Mouse (Mus musculus) brain, embryonic 14.5 days (tissue): ENCODE results near the gene Zfhx3. TPM values are rescaled to one million over a fixed set of nuclear protein-coding genes. Genes with fewer than 3 reads are reported as not detected.

Experiments used
- DNase-seq: peaks from one replicate; pipeline ENCODE4 v3.0.0-alpha.2; 2011; ENCODE audit warnings: low read depth
- CTCF ChIP-seq: fragments of 200-500 bp; IDR thresholded peaks from 2 replicates; pipeline ENCODE4 v1.5.1; 2012; ENCODE audit warnings: inconsistent platforms, mild to moderate bottlenecking, moderate library complexity, borderline replicate concordance; ENCODE audit not compliant: insufficient read depth, insufficient read length; ENCODE audit errors: extremely low read depth
- POLR2A ChIP-seq: fragments of 200-500 bp; IDR thresholded peaks from 2 replicates; pipeline ENCODE4 v1.6.1; 2012; ENCODE audit warnings: mild to moderate bottlenecking, inconsistent platforms, borderline replicate concordance; ENCODE audit not compliant: poor library complexity, insufficient read depth, insufficient read length, severe bottlenecking; ENCODE audit errors: extremely low read depth
- polyA plus RNA-seq: library from polyadenylated mRNA; depleted of rRNA; stranded (reverse); fragments of >200 nt; gene quantifications from 2 replicates; pipeline ENCODE4 v1.2.3, GENCODE M21; 2012

The Zfhx3 gene
- polyA plus RNA-seq, 1 experiment: 31.3 TPM

DNA sequence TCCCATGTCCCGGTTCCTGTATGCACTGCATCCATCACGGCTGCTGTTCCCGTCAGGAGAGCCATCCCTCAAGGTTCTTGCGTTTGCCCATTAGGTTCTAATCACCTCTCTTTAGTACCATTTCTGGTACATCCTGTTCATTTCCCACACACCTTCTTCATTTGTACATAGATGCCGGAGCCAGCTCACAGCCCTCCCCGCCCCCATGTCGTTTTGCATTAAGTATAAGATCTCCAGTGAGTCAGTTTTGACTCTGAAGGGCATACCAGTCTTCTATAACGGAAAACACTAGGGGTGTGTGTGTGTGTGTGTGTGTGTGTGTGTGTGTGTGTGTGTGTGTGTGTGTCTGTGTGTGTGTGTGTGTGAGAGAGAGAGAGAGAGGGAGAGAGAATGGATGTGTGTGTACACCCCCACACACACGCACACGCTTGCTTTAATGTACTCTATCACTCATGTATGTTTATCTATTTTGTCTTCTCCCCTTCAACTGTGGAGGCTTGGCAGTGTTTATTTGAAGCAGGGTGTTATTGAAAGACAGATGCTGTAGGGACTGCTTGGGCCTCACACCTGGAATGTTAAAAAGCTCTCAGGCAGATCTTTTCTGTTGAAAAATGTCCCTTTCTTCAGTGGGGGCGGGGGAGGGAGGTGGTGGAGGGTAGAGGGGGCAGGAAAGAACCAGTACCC, 962.0 kb downstream of the Zfhx3 start:
- no peak for TF ChIP-seq POLR2A
- TF ChIP-seq CTCF: no peak
- DNase-seq: no peak

DNA sequence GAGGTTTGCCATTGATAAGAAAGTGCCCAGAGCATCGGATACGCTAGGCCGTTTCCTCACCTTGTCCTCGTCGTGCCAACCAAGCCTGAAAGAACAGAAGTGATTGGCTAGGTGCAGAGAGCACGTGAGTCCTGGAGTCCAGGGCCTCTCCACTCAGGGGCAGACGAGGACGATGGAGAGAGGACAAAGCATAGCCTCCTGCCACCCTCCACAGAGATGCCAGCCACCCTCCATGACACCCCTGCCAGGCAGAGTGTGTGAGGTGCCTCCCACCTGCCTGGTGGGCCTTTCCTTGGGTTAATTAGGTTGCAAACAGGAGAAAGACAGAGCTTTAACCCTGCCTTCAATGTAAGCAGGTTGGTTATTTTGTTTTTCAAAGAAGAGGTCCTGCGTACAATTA, 965.6 kb downstream of the Zfhx3 start:
- DNase-seq: no peak
- no peak for TF ChIP-seq POLR2A
- TF ChIP-seq CTCF: no peak

DNA sequence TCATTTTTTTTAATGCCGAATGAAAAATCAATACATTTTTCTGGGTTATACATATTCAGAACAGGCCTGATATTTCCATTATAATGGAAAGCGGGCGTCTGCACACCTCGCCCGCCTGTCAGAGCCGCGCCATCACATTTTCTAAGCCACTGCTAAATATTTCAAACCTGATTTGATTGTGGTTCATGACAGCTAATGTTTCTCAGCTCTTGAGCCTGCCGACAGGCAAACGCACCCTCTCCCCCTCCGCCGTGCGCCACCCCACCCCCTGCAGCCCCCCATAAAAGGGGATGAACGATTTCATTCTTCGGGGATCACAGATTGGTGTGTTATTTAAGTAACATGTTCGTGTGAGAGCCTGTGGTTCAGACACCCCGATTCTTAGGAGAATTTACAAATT, 966.1 kb downstream of the Zfhx3 start:
- TF ChIP-seq POLR2A (no peak), CTCF (no peak)

DNA sequence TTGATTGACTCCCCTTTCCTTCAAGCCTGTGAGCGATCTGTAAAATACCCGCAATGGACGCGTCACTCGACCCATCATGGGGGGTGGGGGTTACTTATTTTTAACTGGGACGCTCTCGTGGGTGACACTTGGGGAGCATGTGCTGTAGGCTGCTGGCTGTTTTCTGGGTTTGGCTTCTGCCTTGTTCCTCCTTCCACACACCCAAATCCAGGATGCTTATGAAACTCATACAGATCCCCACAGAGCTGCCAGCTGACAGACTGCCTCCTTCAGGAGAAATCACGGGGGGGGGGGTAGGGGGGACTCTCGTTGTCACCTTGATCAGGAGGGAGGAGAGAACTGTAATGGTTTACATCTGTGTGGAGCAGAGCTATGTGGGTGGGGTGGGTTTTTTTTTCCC, 966.6 kb downstream of the Zfhx3 start:
- peak; percentile 64 for DNase-seq
- TF ChIP-seq POLR2A (no peak), CTCF (no peak)

More for the DNA sequence above, 966.1 kb downstream of the Zfhx3 start:
- DNase-seq: peak; percentile 75

DNA sequence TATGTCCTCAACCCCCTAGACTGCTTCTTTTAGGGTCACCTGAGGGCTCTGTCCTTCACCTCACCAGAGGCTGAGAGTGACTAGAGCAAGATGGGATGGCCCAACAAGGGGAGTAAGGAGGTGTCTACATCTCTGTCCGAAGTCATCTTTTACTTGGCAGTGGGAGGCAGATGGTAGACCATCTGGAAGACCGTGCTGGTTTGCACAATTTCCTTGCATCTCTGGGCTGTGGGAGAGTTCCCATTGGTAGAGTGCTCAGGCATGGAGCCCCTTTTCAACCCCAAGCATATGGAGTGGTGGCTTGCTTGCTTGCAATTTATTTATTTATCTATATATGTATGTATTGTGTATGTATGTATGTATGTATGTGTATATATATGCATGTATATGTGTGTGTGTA, 967.0 kb downstream of the Zfhx3 start:
- TF ChIP-seq POLR2A (no peak), CTCF (no peak)
- peak; percentile 81 for DNase-seq

DNA sequence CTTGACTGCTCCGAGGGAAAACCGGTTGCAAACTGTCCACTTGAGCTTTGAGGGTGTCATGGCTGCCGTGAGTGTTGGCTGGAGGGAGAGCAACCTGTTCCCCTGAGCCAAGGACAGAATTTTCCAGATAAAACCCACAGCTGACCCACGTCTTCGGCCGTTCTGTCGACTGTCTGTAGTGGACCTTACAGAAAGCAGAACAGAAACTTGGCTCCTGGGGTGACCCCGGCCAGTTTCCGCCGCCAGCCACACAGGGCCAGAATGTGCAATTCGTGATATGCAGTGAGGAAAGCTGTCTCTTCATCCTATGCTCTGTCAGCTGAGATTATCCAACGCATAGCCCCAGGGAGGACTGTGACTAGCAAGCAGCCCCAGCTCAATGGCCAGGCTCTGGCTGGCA, 968.4 kb downstream of the Zfhx3 start:
- TF ChIP-seq CTCF (no peak), POLR2A (no peak)
- DNase-seq: no peak

DNA sequence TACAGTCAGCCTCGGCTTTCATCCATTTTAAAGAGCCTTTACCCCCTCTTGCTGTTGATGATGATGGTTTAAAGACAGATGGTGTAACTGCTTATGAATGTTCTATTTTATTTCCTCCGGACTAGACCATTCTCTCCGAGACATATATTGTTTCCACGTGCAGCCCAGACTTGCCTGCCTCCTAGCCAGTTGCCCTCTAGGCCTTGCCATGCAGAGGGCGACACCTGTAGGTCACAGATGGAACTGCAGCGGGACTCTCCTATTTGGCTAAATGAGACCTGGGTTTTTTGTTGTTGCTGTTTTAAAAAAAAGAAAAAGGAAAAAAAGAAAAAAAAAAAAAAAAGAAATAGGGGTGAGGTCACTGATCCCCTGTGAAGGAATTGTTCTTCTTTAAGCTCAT, 969.1 kb downstream of the Zfhx3 start:
- TF ChIP-seq POLR2A (no peak), CTCF (peak; percentile 99)
- DNase-seq: peak; percentile 87

DNA sequence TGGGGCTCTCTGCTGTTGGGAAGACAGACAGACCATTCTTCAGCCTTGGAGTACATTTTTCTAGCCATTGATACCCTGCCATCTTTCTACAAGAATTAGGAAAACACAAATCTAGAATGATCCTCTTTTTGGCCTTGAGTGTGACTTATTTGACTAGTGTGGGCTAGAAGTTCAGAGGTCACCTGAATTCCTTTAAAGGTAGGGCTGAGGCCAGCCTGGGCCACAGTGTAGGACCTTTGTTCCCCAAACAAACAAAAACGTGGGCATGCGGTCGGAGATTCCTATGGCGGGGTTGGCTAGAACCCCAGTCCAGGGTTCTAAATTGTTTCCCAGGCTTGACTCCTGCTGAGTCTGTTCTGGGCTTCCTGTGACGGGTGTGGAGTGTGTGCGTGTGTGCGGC, 970.6 kb downstream of the Zfhx3 start:
- TF ChIP-seq POLR2A (no peak), CTCF (no peak)

DNA sequence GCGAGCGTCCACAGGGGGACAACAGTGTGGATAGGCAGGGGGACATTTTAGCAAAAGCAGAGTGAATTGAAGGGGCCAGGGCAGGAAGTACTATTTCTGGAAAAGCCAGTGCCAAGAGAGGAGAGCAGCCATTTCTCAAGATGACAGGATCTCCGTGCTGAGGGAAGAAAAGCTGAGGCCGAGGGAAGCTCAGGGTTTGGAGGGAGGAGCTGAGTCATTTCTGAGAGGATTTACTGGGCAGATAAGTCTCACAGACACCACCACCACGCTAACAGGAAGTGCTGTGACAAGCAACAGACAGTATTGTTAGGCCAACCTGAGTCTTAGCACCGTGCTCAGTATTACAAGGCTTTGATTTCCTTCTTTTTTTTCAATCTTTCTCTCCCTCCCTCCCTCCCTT, 973.0 kb downstream of the Zfhx3 start:
- no peak for TF ChIP-seq POLR2A
- no peak for DNase-seq

More for the DNA sequence above, 970.6 kb downstream of the Zfhx3 start:
- no peak for DNase-seq

DNA sequence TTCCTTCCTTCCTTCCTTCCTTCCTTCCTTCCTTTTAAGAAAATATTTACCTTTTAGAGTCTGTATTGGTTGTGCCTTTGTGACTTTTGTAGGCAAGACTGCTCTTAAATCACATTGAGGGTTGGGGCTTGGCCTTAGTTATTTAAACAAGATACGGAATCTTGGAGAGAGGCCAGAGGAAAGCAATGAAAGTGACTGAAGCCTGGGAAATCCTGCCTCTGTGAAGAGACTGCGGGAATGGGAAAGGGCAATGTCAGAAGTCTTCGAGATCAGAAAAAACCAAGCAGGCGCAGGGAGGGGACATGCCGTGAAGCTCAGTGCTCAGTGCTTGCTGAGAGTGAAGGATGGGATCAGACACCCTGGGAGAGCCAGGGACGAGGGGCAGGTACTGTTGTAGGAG, 973.4 kb downstream of the Zfhx3 start:
- peak; percentile 53 for DNase-seq

DNA sequence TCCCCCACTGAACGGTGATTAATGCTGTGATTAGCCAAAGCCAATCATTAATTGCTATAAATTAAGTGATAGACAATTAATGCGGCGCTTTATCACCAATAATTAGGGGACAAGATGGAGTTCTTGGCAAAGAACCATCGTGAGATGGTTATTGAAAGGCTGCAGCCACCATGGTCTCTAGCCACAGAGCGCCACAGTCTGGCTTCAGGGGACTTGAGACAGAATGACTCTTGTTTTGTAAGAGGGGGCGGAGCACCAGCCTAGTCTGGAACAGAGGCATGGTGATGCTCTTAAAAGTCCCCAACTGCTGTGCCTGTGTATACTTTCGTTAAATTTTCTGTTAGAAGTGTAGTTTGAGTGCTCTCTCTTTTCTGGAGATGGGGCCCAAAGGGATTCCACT, 977.7 kb downstream of the Zfhx3 start:
- TF ChIP-seq POLR2A (no peak), CTCF (no peak)
- peak; percentile 73 for DNase-seq

More for the DNA sequence above, 973.4 kb downstream of the Zfhx3 start:
- TF ChIP-seq CTCF (no peak), POLR2A (no peak)

DNA sequence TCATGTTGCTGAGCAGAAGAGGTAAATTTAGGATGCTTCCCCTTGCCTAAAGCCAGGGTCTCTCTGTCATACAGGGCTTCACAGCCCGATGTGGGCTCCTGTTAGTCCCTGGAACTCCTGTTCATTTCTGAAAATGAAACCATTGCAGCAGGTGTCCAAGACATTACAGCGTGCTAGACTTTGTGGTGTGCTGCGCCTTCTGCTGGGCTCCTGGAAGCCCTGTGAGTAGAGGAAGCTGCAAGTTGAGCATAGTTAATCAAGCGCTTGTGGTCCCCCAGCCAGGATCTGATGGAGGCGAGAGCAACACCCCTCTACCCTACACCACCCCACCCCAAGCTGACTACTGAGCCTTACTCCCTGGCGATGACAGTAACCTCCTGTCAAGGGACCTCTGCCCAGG, 980.7 kb downstream of the Zfhx3 start:
- DNase-seq: no peak
- TF ChIP-seq POLR2A (no peak), CTCF (no peak)

DNA sequence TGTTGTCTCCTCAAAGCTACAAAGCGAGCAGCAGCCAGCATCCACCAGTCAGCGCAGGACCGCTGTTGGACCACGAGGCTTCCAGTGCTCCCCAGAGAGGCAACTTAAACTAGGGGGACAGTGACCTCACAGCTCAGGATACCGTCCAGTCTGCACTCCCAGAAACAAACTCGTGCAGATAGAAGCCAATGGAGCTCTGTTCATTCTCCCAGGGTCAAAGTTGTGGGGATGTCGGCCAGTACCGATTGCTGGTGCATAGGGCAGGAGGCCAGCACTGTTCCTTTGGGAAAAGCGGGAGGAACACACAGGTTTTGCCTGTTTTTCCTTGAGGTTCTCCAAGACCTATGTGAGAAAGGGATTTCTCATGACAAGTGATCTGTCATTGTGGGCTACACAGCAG, 982.1 kb downstream of the Zfhx3 start:
- DNase-seq: no peak
- TF ChIP-seq POLR2A (no peak), CTCF (no peak)

DNA sequence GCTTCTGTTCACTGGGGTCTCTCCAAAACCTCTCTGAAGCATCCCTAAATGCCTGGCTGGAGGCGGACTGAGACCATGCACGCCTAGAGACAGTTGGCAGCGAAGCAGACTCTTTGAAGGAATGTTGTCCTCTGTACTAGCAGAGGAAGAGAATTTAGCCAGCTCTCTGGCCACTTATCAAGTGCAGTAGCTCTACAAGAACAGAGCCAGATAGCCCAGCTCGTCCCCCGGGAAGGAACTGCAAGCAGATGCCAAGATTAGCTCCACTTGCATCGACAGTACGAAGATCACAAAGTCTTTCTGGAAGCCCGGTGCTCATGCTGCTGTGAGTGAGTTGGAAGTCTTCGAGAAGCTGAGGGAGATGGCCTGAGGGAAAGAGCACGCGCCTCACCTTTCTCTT, 983.7 kb downstream of the Zfhx3 start:
- no peak for TF ChIP-seq POLR2A
- TF ChIP-seq CTCF: no peak
- no peak for DNase-seq
